Mouse (Mus musculus) hindbrain, embryonic 15.5 days (tissue): ENCODE measurements around the gene Banp. TPM values are rescaled to one million over a fixed set of nuclear protein-coding genes. Genes with fewer than 3 reads are reported as not detected.

Source experiments
- ATAC-seq: fragments of 200-750 bp; cut with Nextera tagmentation; 2 replicates; pipeline ENCODE4 v1.8.0; 2017; ENCODE audit warnings: low read depth, moderate number of reproducible peaks, moderate TSS enrichment; ENCODE audit not compliant: low FRiP score
- H3K27ac ChIP-seq: fragments of 300-500 bp; sonication (generic); replicated peaks from 2 replicates; pipeline ENCODE4 v1.5.1; 2015; ENCODE audit warnings: mild to moderate bottlenecking, inconsistent platforms
- H3K27me3 ChIP-seq: fragments of 300-500 bp; sonication (generic); 2 replicates; pipeline ENCODE4 v1.6.1; 2015; ENCODE audit warnings: control low read depth, inconsistent platforms
- H3K36me3 ChIP-seq: fragments of 300-500 bp; sonication (generic); 2 replicates; pipeline ENCODE4 v1.6.1; 2015; ENCODE audit warnings: control low read depth, inconsistent platforms
- H3K4me1 ChIP-seq: fragments of 300-500 bp; sonication (generic); replicated peaks from 2 replicates; pipeline ENCODE4 v1.6.1; 2015; ENCODE audit warnings: control low read depth, inconsistent platforms
- H3K4me2 ChIP-seq: fragments of 300-500 bp; sonication (generic); 2 replicates; pipeline ENCODE4 v1.6.1; 2015; ENCODE audit warnings: moderate library complexity, mild to moderate bottlenecking, inconsistent platforms
- H3K4me3 ChIP-seq: fragments of 300-500 bp; sonication (generic); 2 replicates; pipeline ENCODE4 v1.5.1; 2015; ENCODE audit warnings: mild to moderate bottlenecking, inconsistent platforms
- H3K9ac ChIP-seq: fragments of 300-500 bp; sonication (generic); 2 replicates; pipeline ENCODE4 v1.6.1; 2015; ENCODE audit warnings: inconsistent platforms
- H3K9me3 ChIP-seq: fragments of 300-500 bp; sonication (generic); 2 replicates; pipeline ENCODE4 v1.6.1; 2016; ENCODE audit warnings: control low read depth, inconsistent platforms
- WGBS: fragments of 180-500 bp; shearing (Covaris S2); methylation state at CpG from one replicate; pipeline ENCODE4 v1.1.7; 2015; 5-methylcytosine and 5-hydroxymethylcytosine counted together
- polyA plus RNA-seq: library from polyadenylated mRNA; unstranded; fragments of >200 nt; fragmentation: Nextera tagmentation; extraction: Ambion mirVana; gene quantifications from 2 replicates; pipeline ENCODE4 v1.2.1, GENCODE M21; 2015

Gene Banp
- polyA plus RNA-seq, 1 experiment from 2014 or later, result 59.1 TPM

DNA sequence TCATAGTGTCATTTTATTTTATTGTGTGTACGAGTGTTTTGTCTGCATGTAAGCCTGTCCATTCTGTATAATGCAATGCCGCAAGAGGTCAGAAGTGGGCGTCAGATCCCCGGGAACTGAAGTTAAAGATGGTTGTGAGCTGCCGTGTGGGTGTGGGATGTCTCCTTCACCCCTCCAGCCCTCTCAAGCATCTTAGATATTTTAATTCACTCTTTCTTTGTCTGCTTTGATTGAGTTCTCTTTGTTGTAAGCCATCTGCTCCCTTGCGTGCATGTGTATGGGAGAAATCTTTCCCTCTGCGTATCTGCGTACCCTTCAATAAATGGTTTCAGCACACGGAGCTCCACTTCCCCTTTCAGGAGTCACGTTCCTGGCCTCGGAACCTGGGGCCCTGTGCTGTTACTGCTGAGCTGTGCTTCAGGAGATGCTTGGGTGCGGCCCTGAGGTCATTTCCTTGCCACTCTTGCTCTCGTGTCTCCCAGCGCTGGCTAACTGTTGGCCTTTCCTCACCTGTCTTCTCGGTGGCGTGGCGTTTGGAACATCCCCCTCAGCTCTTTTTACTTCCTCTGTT lies 22.0 kb downstream of the Banp start:
- peaks cover 40% of the 10 kb centered on the region for H3K4me1 ChIP-seq
- H3K9ac ChIP-seq, result no peak overlapping the region
- WGBS, result 61% methylated on average over 17 of the region's 17 CpGs
- H3K27ac ChIP-seq, result peak overlapping the region; percentile 34; the same call in 1 of the 2 replicates
- H3K4me2 ChIP-seq, result no peak overlapping the region
- H3K9me3 ChIP-seq, result no peaks in the 10 kb centered on the region
- no peaks in the 10 kb centered on the region for H3K27me3 ChIP-seq
- H3K4me3 ChIP-seq, result no peak overlapping the region
- H3K36me3 ChIP-seq, result peaks cover 15% of the 10 kb centered on the region
- ATAC-seq, result no peak

DNA sequence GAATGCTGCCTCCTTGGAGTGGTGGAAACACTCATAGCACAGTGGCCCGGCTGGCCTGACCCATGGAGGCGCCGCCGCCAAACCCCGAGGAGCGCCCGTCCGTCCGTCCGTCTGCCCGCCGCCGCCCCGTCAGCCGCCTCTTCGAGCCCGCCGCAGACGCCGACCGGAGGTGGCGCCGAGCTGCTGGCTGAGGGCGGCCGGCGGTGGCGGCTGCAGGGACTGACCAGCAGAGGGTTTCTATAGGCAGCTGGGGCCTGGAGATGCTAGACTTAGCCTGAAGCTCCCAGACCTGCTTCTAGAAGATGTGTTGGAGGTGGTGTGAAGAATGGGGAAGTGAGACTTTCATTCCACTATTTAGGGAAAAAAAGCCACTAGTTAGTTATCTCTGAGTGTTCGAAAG lies 24.4 kb downstream of the Banp start:
- Histone ChIP-seq H3K9ac (no peak overlapping the region), H3K27me3 (no peaks in the 10 kb centered on the region), H3K9me3 (no peaks in the 10 kb centered on the region), H3K27ac (no peak overlapping the region), H3K4me1 (peaks cover 24% of the 10 kb centered on the region), H3K4me3 (no peak overlapping the region), H3K4me2 (no peak overlapping the region), H3K36me3 (peaks cover 29% of the 10 kb centered on the region)
- 93% methylated on average over 28 of the region's 28 CpGs for WGBS
- ATAC-seq, result no peak

DNA sequence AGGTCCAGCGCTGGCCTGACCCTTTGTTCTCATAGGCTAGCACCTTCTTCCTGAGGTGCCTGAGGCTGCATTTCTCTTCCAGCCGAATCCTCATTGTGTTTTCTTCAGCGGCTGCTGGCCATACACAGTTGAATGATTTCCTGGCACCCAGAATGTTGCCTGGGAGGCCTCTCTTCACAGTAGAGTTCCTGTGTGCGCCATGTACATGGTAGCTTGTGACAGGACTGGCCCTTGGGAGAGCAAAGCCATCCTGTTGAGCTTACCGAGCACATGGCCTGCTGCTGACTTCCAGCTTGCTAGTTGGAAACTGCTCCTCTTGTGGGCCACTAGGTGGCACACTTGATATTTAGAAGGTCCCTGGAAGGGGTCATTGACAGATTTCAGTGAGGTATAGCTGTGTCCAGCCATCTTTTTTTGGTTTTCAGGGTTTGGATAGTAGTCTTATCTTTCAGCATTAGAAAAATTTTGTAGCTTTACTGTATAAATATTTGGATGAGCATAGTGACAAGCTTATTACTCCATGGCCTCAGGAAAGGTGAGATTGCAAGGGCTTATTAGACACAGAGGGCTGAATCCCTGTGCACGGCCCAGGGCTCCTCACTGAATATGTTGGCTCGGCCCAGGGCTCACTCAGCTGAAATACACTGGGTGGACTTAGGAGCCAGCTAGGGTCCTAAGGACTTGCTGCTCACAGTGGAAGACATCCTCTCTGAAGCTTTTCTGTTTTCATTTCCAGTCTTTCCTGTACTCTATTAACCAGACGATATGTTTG lies 28.5 kb downstream of the Banp start:
- Histone ChIP-seq H3K4me1 (peaks cover 6% of the 10 kb centered on the region; the same call in 1 of the 2 replicates), H3K4me3 (no peak overlapping the region), H3K36me3 (peaks cover 35% of the 10 kb centered on the region), H3K4me2 (no peak overlapping the region), H3K9ac (no peak overlapping the region), H3K27ac (no peak overlapping the region), H3K27me3 (no peaks in the 10 kb centered on the region), H3K9me3 (no peaks in the 10 kb centered on the region)
- peak; percentile 77 for ATAC-seq
- WGBS, result 65% methylated on average over 8 of the region's 8 CpGs

DNA sequence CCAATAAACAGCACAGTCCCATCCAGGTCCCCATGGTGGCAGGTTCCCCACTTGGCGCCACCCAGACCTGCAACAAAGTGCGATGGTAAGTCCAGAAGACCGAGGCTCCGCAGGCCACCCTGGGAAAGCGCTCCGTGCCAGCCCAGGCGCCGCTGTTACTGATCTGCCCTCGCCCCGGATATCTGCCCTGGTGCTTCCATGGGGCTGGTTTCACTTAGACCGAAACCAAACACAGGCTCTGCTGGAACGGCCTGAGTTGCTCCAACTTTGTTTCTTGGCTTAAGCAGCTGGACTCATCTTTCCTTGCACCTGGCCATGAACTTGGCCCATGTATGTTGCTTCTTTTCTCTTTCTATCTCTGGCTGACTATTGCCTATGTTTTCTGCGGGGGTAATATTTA lies 29.1 kb downstream of the Banp start:
- Histone ChIP-seq H3K27me3 (no peaks in the 10 kb centered on the region), H3K27ac (no peak overlapping the region), H3K36me3 (peaks cover 35% of the 10 kb centered on the region), H3K9me3 (no peaks in the 10 kb centered on the region), H3K4me3 (no peak overlapping the region), H3K9ac (no peak overlapping the region), H3K4me1 (peaks cover 6% of the 10 kb centered on the region; the same call in 1 of the 2 replicates), H3K4me2 (no peak overlapping the region)
- ATAC-seq, result no peak
- WGBS, result 97% methylated on average over 13 of the region's 13 CpGs

DNA sequence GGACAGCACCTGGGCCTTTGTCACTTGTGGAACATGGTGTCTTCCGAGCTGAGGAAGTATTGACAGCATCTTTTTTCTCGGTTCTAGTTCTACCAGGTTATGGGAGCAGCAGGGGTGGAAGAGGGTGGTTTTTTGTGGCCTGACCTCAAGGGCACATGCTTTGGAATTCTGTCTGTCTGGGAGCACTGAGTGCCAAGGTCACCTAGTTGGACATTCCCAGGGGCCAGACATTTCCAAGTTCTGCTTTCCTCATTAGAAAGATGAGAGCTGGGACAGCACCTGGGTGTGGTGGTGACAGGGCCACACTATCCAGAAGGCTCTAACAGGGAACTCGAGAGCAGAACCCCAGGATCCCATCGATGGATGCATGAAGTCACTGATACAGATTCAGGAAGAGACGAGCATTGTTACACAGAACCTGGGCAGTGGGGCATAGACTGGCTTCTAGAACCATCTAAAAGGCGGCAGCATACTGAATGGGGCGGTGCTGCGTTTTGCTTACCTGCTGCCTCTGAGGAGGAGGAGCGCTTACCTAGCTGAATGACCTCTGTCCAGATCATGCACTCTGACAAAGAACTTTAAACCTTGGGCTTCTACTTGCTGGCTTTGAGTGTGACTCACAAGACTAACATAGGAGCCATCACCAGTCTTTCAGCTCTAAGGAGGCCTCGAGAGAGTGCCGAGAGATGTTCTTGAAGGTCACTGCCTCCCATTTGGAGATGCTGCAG lies 31.4 kb downstream of the Banp start:
- Histone ChIP-seq H3K4me3 (no peak overlapping the region), H3K36me3 (peaks cover 31% of the 10 kb centered on the region), H3K4me1 (peaks cover 6% of the 10 kb centered on the region; the same call in 1 of the 2 replicates), H3K27me3 (no peaks in the 10 kb centered on the region), H3K27ac (no peak overlapping the region), H3K9ac (no peak overlapping the region), H3K4me2 (no peak overlapping the region), H3K9me3 (no peaks in the 10 kb centered on the region)
- no peak for ATAC-seq
- 90% methylated on average over 11 of the region's 11 CpGs for WGBS

DNA sequence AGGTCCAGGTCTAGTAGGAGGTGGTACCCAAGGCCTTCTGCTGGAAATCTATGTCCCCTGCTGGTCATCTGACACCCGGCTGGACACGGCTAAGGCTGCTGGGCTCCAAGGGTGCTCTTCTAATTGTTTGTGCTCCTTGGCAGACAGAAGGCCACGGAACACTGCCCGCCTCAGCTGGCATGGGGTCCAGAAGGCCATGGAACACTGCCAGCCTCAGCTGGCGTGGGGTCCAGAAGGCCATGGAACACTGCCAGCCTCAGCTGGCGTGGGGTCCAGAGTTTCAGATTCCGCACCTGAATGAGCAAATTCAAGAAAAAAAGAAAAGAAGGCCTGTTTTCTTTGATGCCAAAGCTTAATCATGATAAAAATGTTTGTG lies 32.0 kb downstream of the Banp start:
- no peaks in the 10 kb centered on the region for H3K9me3 ChIP-seq
- no peak for ATAC-seq
- no peak overlapping the region for H3K4me2 ChIP-seq
- WGBS, result 42% methylated on average over 7 of the region's 7 CpGs
- H3K27me3 ChIP-seq, result no peaks in the 10 kb centered on the region
- peaks cover 29% of the 10 kb centered on the region for H3K36me3 ChIP-seq
- no peak overlapping the region for H3K27ac ChIP-seq
- H3K9ac ChIP-seq, result no peak overlapping the region
- H3K4me3 ChIP-seq, result no peak overlapping the region
- H3K4me1 ChIP-seq, result peaks cover 6% of the 10 kb centered on the region; the same call in 1 of the 2 replicates

DNA sequence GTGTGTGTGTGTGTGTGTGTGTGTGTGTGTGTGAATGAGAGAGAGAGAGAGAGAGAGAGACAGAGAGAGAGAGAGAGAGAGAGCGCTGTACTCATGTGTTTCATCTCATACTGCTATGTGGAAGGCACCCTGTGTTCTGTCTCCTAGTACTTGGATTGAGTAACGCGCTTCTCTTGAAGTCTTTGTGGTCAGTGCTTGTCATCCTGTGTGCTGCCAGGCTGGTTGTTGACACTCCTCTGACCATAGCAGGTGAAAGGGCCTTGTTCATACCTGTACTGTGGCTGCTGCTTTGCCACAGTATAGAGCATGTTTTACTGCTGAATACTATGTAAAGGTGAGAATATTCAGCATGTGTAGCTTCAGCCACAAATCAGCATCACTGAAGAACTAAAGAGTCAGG lies 36.1 kb downstream of the Banp start:
- Histone ChIP-seq H3K4me3 (no peak overlapping the region), H3K4me2 (no peak overlapping the region), H3K27ac (no peak overlapping the region), H3K27me3 (no peaks in the 10 kb centered on the region), H3K9ac (no peak overlapping the region), H3K4me1 (peaks cover 5% of the 10 kb centered on the region; the same call in 1 of the 2 replicates), H3K36me3 (peaks cover 9% of the 10 kb centered on the region; the same call in 1 of the 2 replicates), H3K9me3 (no peaks in the 10 kb centered on the region)
- WGBS, result 96% methylated on average over 3 of the region's 3 CpGs
- ATAC-seq, result no peak

DNA sequence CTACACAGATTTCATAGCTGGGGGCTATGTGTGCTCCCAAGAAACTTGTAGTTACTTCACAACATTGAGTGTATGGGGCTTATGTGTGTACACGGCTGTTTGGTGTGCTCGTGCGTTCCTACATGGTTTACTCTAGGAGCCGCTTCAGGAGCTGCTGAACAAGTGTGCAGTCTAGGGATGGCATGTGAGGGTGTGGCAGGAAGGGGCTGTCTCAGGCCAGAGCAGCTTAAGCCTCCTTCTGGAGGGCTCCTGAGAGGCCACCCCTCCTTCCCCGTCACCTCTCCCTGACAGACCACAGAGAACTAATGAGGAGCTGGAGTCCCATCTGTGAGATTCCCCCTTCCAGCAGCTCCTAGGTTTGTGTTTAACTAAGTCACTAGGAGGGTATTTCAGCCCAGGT lies 38.3 kb downstream of the Banp start:
- H3K9me3 ChIP-seq, result no peaks in the 10 kb centered on the region
- no peak overlapping the region for H3K27ac ChIP-seq
- 91% methylated on average over 5 of the region's 5 CpGs for WGBS
- H3K4me3 ChIP-seq, result no peak overlapping the region
- no peak overlapping the region for H3K4me2 ChIP-seq
- H3K9ac ChIP-seq, result no peak overlapping the region
- H3K4me1 ChIP-seq, result 0 out of 2 replicates have a peak, but pooled peaks cover 5% of the 10 kb centered on the region
- no peak for ATAC-seq
- no peaks in the 10 kb centered on the region for H3K27me3 ChIP-seq
- peaks cover 18% of the 10 kb centered on the region; the same call in 1 of the 2 replicates for H3K36me3 ChIP-seq

DNA sequence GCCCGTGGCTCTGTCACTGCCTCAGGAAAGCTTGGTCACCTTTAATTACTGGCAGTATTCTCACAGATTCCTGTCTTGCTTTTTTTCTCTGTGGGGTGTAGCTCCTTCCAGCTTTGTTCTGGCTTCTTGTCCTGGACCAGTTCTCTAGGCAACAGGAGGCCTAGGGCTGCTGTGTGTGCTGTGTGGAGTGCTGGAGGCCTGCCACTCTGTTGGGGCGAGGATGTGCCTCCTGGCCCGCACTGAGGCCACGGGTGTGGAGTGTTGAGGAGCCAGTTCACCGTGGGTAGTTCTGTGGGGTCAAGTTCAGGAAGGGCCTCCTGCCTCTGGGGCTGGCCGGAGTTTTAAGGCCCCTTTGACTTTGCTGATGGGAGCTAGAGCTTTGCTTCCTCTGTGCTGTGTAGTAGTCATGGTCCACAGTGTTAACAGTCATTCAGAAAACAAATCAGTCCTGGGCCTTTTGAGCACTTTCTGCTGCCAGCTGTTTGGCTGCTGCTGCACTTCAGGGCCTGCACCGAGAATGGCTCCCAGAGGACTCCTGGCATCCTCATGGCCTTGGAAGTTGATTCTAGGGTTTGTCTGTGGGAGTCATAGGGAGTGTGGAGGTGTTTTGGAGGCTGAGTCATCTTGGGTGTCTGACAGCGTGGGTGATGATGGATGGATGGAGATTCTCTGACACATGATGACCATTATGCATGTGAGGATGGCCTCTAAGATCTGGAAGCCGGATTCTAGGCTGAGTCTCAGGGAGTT lies 41.1 kb downstream of the Banp start:
- no peak overlapping the region for H3K9ac ChIP-seq
- peaks cover 19% of the 10 kb centered on the region; the same call in 1 of the 2 replicates for H3K36me3 ChIP-seq
- H3K9me3 ChIP-seq, result no peaks in the 10 kb centered on the region
- 0 out of 2 replicates have a peak, but pooled peaks cover 7% of the 10 kb centered on the region for H3K4me1 ChIP-seq
- H3K4me2 ChIP-seq, result no peak overlapping the region
- no peak for ATAC-seq
- H3K27ac ChIP-seq, result no peak overlapping the region
- WGBS, result 75% methylated on average over 9 of the region's 9 CpGs
- no peak overlapping the region for H3K4me3 ChIP-seq
- H3K27me3 ChIP-seq, result no peaks in the 10 kb centered on the region

DNA sequence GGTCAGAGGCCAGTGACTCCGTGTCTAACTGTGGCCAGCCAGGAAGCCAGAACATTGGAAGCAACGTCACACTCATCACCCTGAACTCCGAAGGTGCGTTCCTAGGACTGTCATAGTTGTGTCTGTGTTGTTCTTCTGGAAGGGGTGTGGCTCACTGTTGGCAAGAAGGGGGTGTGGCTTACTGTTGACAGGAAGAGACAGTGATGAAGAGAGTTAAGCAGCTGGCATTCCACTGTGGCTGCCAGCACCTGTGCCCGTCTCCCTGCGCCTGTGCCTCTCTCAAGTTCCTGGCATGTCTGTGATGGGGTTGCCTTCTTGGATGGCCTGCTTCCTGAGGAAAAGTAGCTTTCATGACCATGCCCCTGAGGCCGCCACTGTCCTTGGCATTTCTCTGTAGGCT lies 42.1 kb downstream of the Banp start:
- H3K4me3 ChIP-seq, result no peak overlapping the region
- no peak overlapping the region for H3K27ac ChIP-seq
- no peaks in the 10 kb centered on the region for H3K9me3 ChIP-seq
- H3K9ac ChIP-seq, result no peak overlapping the region
- H3K4me1 ChIP-seq, result 0 out of 2 replicates have a peak, but pooled peaks cover 7% of the 10 kb centered on the region
- no peak for ATAC-seq
- H3K36me3 ChIP-seq, result peaks cover 13% of the 10 kb centered on the region; the same call in 1 of the 2 replicates
- no peak overlapping the region for H3K4me2 ChIP-seq
- WGBS, result 87% methylated on average over 7 of the region's 7 CpGs
- no peaks in the 10 kb centered on the region for H3K27me3 ChIP-seq

DNA sequence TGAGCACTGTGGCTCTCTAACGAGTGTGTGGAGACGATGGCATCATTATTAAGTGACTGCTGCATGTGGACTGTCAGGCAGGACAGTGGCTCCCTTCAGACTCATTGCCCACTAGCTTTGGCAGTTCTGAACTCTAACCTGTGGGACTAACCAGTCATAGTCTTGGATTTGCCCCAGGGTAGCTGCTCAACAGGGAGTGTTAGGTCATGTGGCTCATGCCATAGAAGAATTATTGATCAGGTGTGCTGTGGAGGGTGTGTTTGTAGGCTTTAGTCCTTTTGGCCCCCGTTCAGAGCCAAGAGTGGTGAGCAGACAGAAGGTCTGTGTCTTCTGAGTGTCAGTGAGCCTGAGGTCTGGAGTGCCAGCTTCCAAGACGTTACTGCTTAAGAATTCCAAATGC lies 43.4 kb downstream of the Banp start:
- no peak overlapping the region for H3K4me3 ChIP-seq
- H3K36me3 ChIP-seq, result peaks cover 23% of the 10 kb centered on the region; the same call in 1 of the 2 replicates
- H3K9ac ChIP-seq, result no peak overlapping the region
- 86% methylated on average over 4 of the region's 4 CpGs for WGBS
- no peak for ATAC-seq
- H3K4me2 ChIP-seq, result no peak overlapping the region
- no peaks in the 10 kb centered on the region for H3K27me3 ChIP-seq
- H3K4me1 ChIP-seq, result 0 out of 2 replicates have a peak, but pooled peaks cover 7% of the 10 kb centered on the region
- no peaks in the 10 kb centered on the region for H3K9me3 ChIP-seq
- no peak overlapping the region for H3K27ac ChIP-seq
